Mouse (Mus musculus) limb, embryonic 14.5 days (tissue): ENCODE measurements around the gene Ccser1. TPM values are rescaled to one million over a fixed set of nuclear protein-coding genes. Genes with fewer than 3 reads are reported as not detected.

ENCODE experiments used
- ATAC-seq: fragments of 200-750 bp; cut with Nextera tagmentation; 2 replicates; pipeline ENCODE4 v1.8.0; 2017; ENCODE audit warnings: low read depth, moderate number of reproducible peaks, moderate TSS enrichment; ENCODE audit not compliant: low FRiP score
- DNase-seq: peaks from one replicate; pipeline ENCODE4 v3.0.0-alpha.2; 2015; ENCODE audit warnings: low spot score
- H3K27ac ChIP-seq: fragments of 300-500 bp; sonication (generic); replicated peaks from 2 replicates; pipeline ENCODE4 v1.5.1; 2014; ENCODE audit warnings: low read depth, mild to moderate bottlenecking, low read length, moderate library complexity, mixed read lengths
- H3K27me3 ChIP-seq: fragments of 300-500 bp; sonication (generic); 2 replicates; pipeline ENCODE4 v1.6.1; 2014; ENCODE audit warnings: low read length, mixed read lengths; ENCODE audit not compliant: control insufficient read depth, insufficient read depth
- H3K36me3 ChIP-seq: fragments of 300-500 bp; sonication (generic); 2 replicates; pipeline ENCODE4 v1.6.1; 2014; ENCODE audit warnings: mild to moderate bottlenecking, low read length, moderate library complexity, mixed read lengths; ENCODE audit not compliant: control insufficient read depth, insufficient read depth
- H3K4me1 ChIP-seq: fragments of 300-500 bp; sonication (generic); 2 replicates; pipeline ENCODE4 v1.6.1; 2014; ENCODE audit warnings: antibody characterized with exemption, low read length, mixed read lengths; ENCODE audit not compliant: control insufficient read depth, insufficient read depth
- H3K4me2 ChIP-seq: fragments of 300-500 bp; sonication (generic); replicated peaks from 2 replicates; pipeline ENCODE4 v1.6.1; 2014; ENCODE audit warnings: low read depth, mild to moderate bottlenecking, low read length, moderate library complexity; ENCODE audit not compliant: severe bottlenecking
- H3K4me3 ChIP-seq: fragments of 300-500 bp; sonication (generic); replicated peaks from 2 replicates; pipeline ENCODE4 v1.5.1; 2014; ENCODE audit warnings: low read length
- H3K9ac ChIP-seq: fragments of 300-500 bp; sonication (generic); 2 replicates; pipeline ENCODE4 v1.6.1; 2014; ENCODE audit warnings: mild to moderate bottlenecking, low read depth, low read length, moderate library complexity; ENCODE audit not compliant: severe bottlenecking
- H3K9me3 ChIP-seq: fragments of 300-500 bp; sonication (generic); 2 replicates; pipeline ENCODE4 v1.6.1; 2016; ENCODE audit warnings: low read length; ENCODE audit not compliant: control insufficient read depth
- POLR2A ChIP-seq: fragments of 200-500 bp; IDR thresholded peaks from 2 replicates; pipeline ENCODE4 v1.8.0; 2012; ENCODE audit warnings: inconsistent platforms, mild to moderate bottlenecking, moderate library complexity, borderline replicate concordance; ENCODE audit not compliant: insufficient read depth, insufficient read length; ENCODE audit errors: extremely low read depth
- WGBS: fragments of 180-500 bp; shearing (Covaris S2); extraction: QIAGEN DNeasy Blood & Tissue Kit; methylation state at CpG from one replicate; pipeline ENCODE4 v1.1.7; 2014; 5-methylcytosine and 5-hydroxymethylcytosine counted together
- polyA plus RNA-seq, 2 experiments: library from polyadenylated mRNA; depleted of rRNA in 1 of 2; stranded (reverse) in 1 of 2; unstranded in 1 of 2; fragments of >200 nt; fragmentation: Nextera tagmentation in 1 of 2; extraction: Ambion mirVana in 1 of 2; gene quantifications; 2 replicates each; pipeline versions ENCODE4 v1.2.1 to v1.2.3; 2012 to 2014

Ccser1 gene
- polyA plus RNA-seq, 2 experiments: 5.9 to 6.6 TPM

GRCm38 (mm10) chr6:61329593-61330540 is 149.7 kb downstream of the Ccser1 start:
- 80% methylated on average over 15 of the region's 15 CpGs for whole genome bisulfite sequencing
- Histone ChIP-seq H3K27me3 (no peaks in the 10 kb centered on the region), H3K9ac (no peak overlapping the region), H3K36me3 (no peaks in the 10 kb centered on the region), H3K4me1 (no peaks in the 10 kb centered on the region), H3K9me3 (no peaks in the 10 kb centered on the region), H3K4me3 (no peak overlapping the region), H3K4me2 (no peak overlapping the region), H3K27ac (no peak overlapping the region)
- ATAC-seq (no peak), DNase-seq (no peak)
- no peak for TF ChIP-seq POLR2A

GRCm38 (mm10) chr6:61334466-61334865 is 154.3 kb downstream of the Ccser1 start:
- DNase-seq: no peak
- no peaks in the 10 kb centered on the region for H3K36me3 ChIP-seq
- H3K9ac ChIP-seq: no peak overlapping the region
- ATAC-seq: no peak
- no peaks in the 10 kb centered on the region for H3K9me3 ChIP-seq
- H3K4me1 ChIP-seq: no peaks in the 10 kb centered on the region
- H3K4me2 ChIP-seq: no peak overlapping the region
- no peaks in the 10 kb centered on the region for H3K27me3 ChIP-seq
- H3K4me3 ChIP-seq: no peak overlapping the region
- no peak for TF ChIP-seq POLR2A
- H3K27ac ChIP-seq: no peak overlapping the region
- 95% methylated on average over 1 of the region's 1 CpGs for WGBS

GRCm38 (mm10) chr6:61347045-61347838 is 167.1 kb downstream of the Ccser1 start:
- H3K27me3 ChIP-seq: no peaks in the 10 kb centered on the region
- WGBS: 76% methylated on average over 5 of the region's 5 CpGs
- H3K4me3 ChIP-seq: no peak overlapping the region
- peak; percentile 27 for DNase-seq
- ATAC-seq: no peak
- no peak overlapping the region for H3K27ac ChIP-seq
- no peaks in the 10 kb centered on the region for H3K36me3 ChIP-seq
- no peak for TF ChIP-seq POLR2A
- H3K9ac ChIP-seq: no peak overlapping the region
- H3K9me3 ChIP-seq: no peaks in the 10 kb centered on the region
- H3K4me1 ChIP-seq: no peaks in the 10 kb centered on the region
- no peak overlapping the region for H3K4me2 ChIP-seq

- 81% methylated on average over 5 of the region's 5 CpGs for WGBS
- H3K4me2 ChIP-seq: no peak overlapping the region
- H3K4me3 ChIP-seq: no peak overlapping the region
- H3K9me3 ChIP-seq: no peaks in the 10 kb centered on the region
- no peaks in the 10 kb centered on the region for H3K27me3 ChIP-seq
- H3K36me3 ChIP-seq: no peaks in the 10 kb centered on the region
- no peaks in the 10 kb centered on the region for H3K4me1 ChIP-seq
- H3K27ac ChIP-seq: no peak overlapping the region
- ATAC-seq: no peak
- no peak overlapping the region for H3K9ac ChIP-seq
- DNase-seq: no peak
- TF ChIP-seq POLR2A: no peak
These were observed 183.6 kb downstream of the Ccser1 start for GRCm38 (mm10) chr6:61363722-61364121.

- no peaks in the 10 kb centered on the region for H3K27me3 ChIP-seq
- no peaks in the 10 kb centered on the region for H3K4me1 ChIP-seq
- 20% methylated on average over 3 of the region's 3 CpGs for WGBS
- DNase-seq (peak; percentile 8), ATAC-seq (0 out of 2 replicates have a peak, but pooled peaks have one; percentile 50)
- no peak for TF ChIP-seq POLR2A
- no peak overlapping the region for H3K4me2 ChIP-seq
- H3K36me3 ChIP-seq: no peaks in the 10 kb centered on the region
- H3K4me3 ChIP-seq: no peak overlapping the region
- H3K9ac ChIP-seq: no peak overlapping the region
- H3K27ac ChIP-seq: no peak overlapping the region
- H3K9me3 ChIP-seq: no peaks in the 10 kb centered on the region
These were observed 202.4 kb downstream of the Ccser1 start for GRCm38 (mm10) chr6:61382526-61382925.
